Comparison of ENCODE assay signal across 11 mouse cellular contexts in genomic region chr9:39508998-39509397, GRCm38 (mm10). TPM values are rescaled to one million over a fixed set of nuclear protein-coding genes. Genes with fewer than 3 reads are reported as not detected.
DNase-seq lines count a peak whose midpoint lies in the region; ATAC-seq and TF ChIP-seq lines count a peak whose summit lies in the region.
"Had no signal": no experiment of that assay in that cellular context is flagged by ENCODE, and none has a peak within 500 bp of the region (broad histone marks: within the 10 kb centered on the region; RNA-seq: fewer than 3 reads in every experiment).

No protein-coding gene starts in this region.

- no peak overlapping the region for H3K4me3 ChIP-seq in cortical plate, adult 2 months (ENCODE audit: insufficient read depth, low read length)
- no peak overlapping the region for H3K4me3 ChIP-seq in midbrain, embryonic 15.5 days
- H3K4me3 ChIP-seq: heart, embryonic 13.5 days had no signal

- H3K27me3 ChIP-seq in midbrain, embryonic 15.5 days (replicated peaks) = no peaks in the 10 kb centered on the region
- H3K27me3 ChIP-seq: heart, embryonic 13.5 days had no signal

- DNase-seq in cerebellum, adult 18-20 months = peak; percentile 20 to 30
- DNase-seq in cerebellum, adult 9-11 months = no peak
- DNase-seq in MN1 (ENCODE audit: low spot score) = peak; percentile 68
- peak; percentile 75 to 78 for DNase-seq in layer of hippocampus, postnatal 10 days (ENCODE audit: low spot score in 2 of 2)

- H3K27ac ChIP-seq in cortical plate, adult 2 months (ENCODE audit: insufficient read depth, low read length) = no peak overlapping the region
- H3K27ac ChIP-seq in midbrain, embryonic 15.5 days = no peak overlapping the region
- H3K27ac ChIP-seq: heart, embryonic 13.5 days had no signal

- no peak overlapping the region for H3K9ac ChIP-seq in midbrain, embryonic 15.5 days
- H3K9ac ChIP-seq: heart, embryonic 13.5 days had no signal

- H3K4me1 ChIP-seq in cortical plate, adult 2 months (ENCODE audit: control insufficient read depth, insufficient read depth, low read length) = no peaks in the 10 kb centered on the region
- H3K4me1 ChIP-seq in midbrain, embryonic 15.5 days = peaks cover 4% of the 10 kb centered on the region; the same call in 1 of the 2 replicates
- H3K4me1 ChIP-seq: heart, embryonic 13.5 days had no signal

- TF ChIP-seq CTCF in cortical plate, adult 2 months (IDR thresholded peaks at IDR 0.05; ENCODE audit: extremely low read depth, insufficient read depth, low read length) = peak; percentile 63

- 8% methylated on average over 6 of the region's 6 CpGs for whole genome bisulfite sequencing in midbrain, embryonic 15.5 days

- no peak overlapping the region for H3K4me2 ChIP-seq in midbrain, embryonic 15.5 days
- H3K4me2 ChIP-seq: heart, embryonic 13.5 days had no signal

- peak; percentile 56 for ATAC-seq in granulocyte monocyte progenitor cell, adult 5-6 weeks (replicated peaks; ENCODE audit: poor library complexity, severe bottlenecking)
- ATAC-seq in midbrain, embryonic 15.5 days (replicated peaks) = peak; percentile 92
- no peak for ATAC-seq in activated CD4-positive, CD25-positive, alpha-beta regulatory T cell, adult 4 months

- H3K9me3 ChIP-seq in midbrain, embryonic 15.5 days = no peaks in the 10 kb centered on the region
- H3K9me3 ChIP-seq: heart, embryonic 13.5 days had no signal

- H3K36me3 ChIP-seq in midbrain, embryonic 15.5 days (replicated peaks) = no peaks in the 10 kb centered on the region
- H3K36me3 ChIP-seq: heart, embryonic 13.5 days had no signal

- no peak for TF ChIP-seq POLR2A in cortical plate, adult 2 months (IDR thresholded peaks at IDR 0.05; ENCODE audit: extremely low read depth, insufficient read depth, low read length)

RNA-seq across cellular contexts. Expression of gene Olfr957, which starts 6.6 kb away (rescaled TPM):
- polyA plus RNA-seq in cortical plate, adult 2 months (2012; rRNA removed) = not detected in 2 replicates
- not detected in 2 replicates for total RNA-seq in granulocyte monocyte progenitor cell, adult 5-6 weeks (2014; fragmentation: Nextera tagmentation)
- total RNA-seq in granulocyte monocyte progenitor cell, adult 5-6 weeks (2017) = not detected in 2 replicates
- not detected for total RNA-seq in layer of hippocampus, postnatal 10 days (2021)
- not detected in 2 replicates for polyA plus RNA-seq in midbrain, embryonic 15.5 days (2015; fragmentation: Nextera tagmentation; extraction: Ambion mirVana)
- polyA plus RNA-seq in activated CD4-positive, CD25-positive, alpha-beta regulatory T cell, adult 4 months (2017; shearing (Covaris generic)) = not detected
- polyA plus RNA-seq: C2C12; heart, embryonic 13.5 days; small intestine, adult 2 months had no signal

RNA-seq across cellular contexts. Expression of gene Olfr44, which starts 15.2 kb away (rescaled TPM):
- polyA plus RNA-seq in cortical plate, adult 2 months (2012; rRNA removed) = not detected in 2 replicates
- not detected in 2 replicates for total RNA-seq in granulocyte monocyte progenitor cell, adult 5-6 weeks (2014; fragmentation: Nextera tagmentation)
- total RNA-seq in granulocyte monocyte progenitor cell, adult 5-6 weeks (2017) = not detected in 2 replicates
- total RNA-seq in layer of hippocampus, postnatal 10 days (2021) = not detected
- polyA plus RNA-seq in midbrain, embryonic 15.5 days (2015; fragmentation: Nextera tagmentation; extraction: Ambion mirVana) = not detected in 2 replicates
- polyA plus RNA-seq in activated CD4-positive, CD25-positive, alpha-beta regulatory T cell, adult 4 months (2017; shearing (Covaris generic)) = not detected
- polyA plus RNA-seq: C2C12; heart, embryonic 13.5 days; small intestine, adult 2 months had no signal

RNA-seq across cellular contexts. Expression of gene Olfr955, which starts 37.3 kb away (rescaled TPM):
- not detected in 2 replicates for polyA plus RNA-seq in cortical plate, adult 2 months (2012; rRNA removed)
- not detected in 2 replicates for total RNA-seq in granulocyte monocyte progenitor cell, adult 5-6 weeks (2014; fragmentation: Nextera tagmentation)
- total RNA-seq in granulocyte monocyte progenitor cell, adult 5-6 weeks (2017) = not detected in 2 replicates
- not detected for total RNA-seq in layer of hippocampus, postnatal 10 days (2021)
- not detected in 2 replicates for polyA plus RNA-seq in midbrain, embryonic 15.5 days (2015; fragmentation: Nextera tagmentation; extraction: Ambion mirVana)
- polyA plus RNA-seq in activated CD4-positive, CD25-positive, alpha-beta regulatory T cell, adult 4 months (2017; shearing (Covaris generic)) = not detected
- polyA plus RNA-seq: C2C12; heart, embryonic 13.5 days; small intestine, adult 2 months had no signal

RNA-seq across cellular contexts. Expression of gene Olfr958, which starts 44.9 kb away (rescaled TPM):
- polyA plus RNA-seq in cortical plate, adult 2 months (2012; rRNA removed) = not detected in 2 replicates
- not detected in 2 replicates for total RNA-seq in granulocyte monocyte progenitor cell, adult 5-6 weeks (2014; fragmentation: Nextera tagmentation)
- not detected in 2 replicates for total RNA-seq in granulocyte monocyte progenitor cell, adult 5-6 weeks (2017)
- total RNA-seq in layer of hippocampus, postnatal 10 days (2021) = not detected
- not detected in 2 replicates for polyA plus RNA-seq in midbrain, embryonic 15.5 days (2015; fragmentation: Nextera tagmentation; extraction: Ambion mirVana)
- not detected for polyA plus RNA-seq in activated CD4-positive, CD25-positive, alpha-beta regulatory T cell, adult 4 months (2017; shearing (Covaris generic))
- polyA plus RNA-seq: C2C12; heart, embryonic 13.5 days; small intestine, adult 2 months had no signal

RNA-seq across cellular contexts. Expression of gene Olfr954, which starts 52.5 kb away (rescaled TPM):
- not detected in 2 replicates for polyA plus RNA-seq in cortical plate, adult 2 months (2012; rRNA removed)
- not detected in 2 replicates for total RNA-seq in granulocyte monocyte progenitor cell, adult 5-6 weeks (2014; fragmentation: Nextera tagmentation)
- not detected in 2 replicates for total RNA-seq in granulocyte monocyte progenitor cell, adult 5-6 weeks (2017)
- not detected for total RNA-seq in layer of hippocampus, postnatal 10 days (2021)
- not detected in 2 replicates for polyA plus RNA-seq in midbrain, embryonic 15.5 days (2015; fragmentation: Nextera tagmentation; extraction: Ambion mirVana)
- under 1 TPM in 1 of 2 experiments, not detected in 1; 0.16 TPM for polyA plus RNA-seq in activated CD4-positive, CD25-positive, alpha-beta regulatory T cell, adult 4 months (2017; shearing (Covaris generic))
- polyA plus RNA-seq: C2C12; heart, embryonic 13.5 days; small intestine, adult 2 months had no signal
